Mouse (Mus musculus) embryonic fibroblast, embryonic 13.5 days (primary cell): ENCODE data around the gene Zfp874a. TPM values are rescaled to one million over a fixed set of nuclear protein-coding genes. Genes with fewer than 3 reads are reported as not detected.
"Not testable (repeated sequence)": the region's sequence is repeated elsewhere in the genome, so short reads cannot be mapped to it uniquely, and the experiment has no call there.

Source experiments
- H3K27ac ChIP-seq: 2 replicates; pipeline ENCODE4 v1.5.1; 2012; ENCODE audit warnings: low read length, control low read depth, inconsistent platforms; ENCODE audit not compliant: insufficient read depth
- H3K4me1 ChIP-seq: 2 replicates; pipeline ENCODE4 v1.6.1; 2011; ENCODE audit warnings: low read length; ENCODE audit not compliant: control insufficient read depth, insufficient read depth
- H3K4me3 ChIP-seq: 2 replicates; pipeline ENCODE4 v1.5.1; 2011; ENCODE audit warnings: mild to moderate bottlenecking, control low read depth, low read length; ENCODE audit not compliant: insufficient read depth
- CTCF ChIP-seq: IDR thresholded peaks from 2 replicates; pipeline ENCODE4 v1.5.1; 2011; ENCODE audit warnings: mild to moderate bottlenecking, control low read depth, low read length, moderate library complexity, borderline replicate concordance; ENCODE audit not compliant: insufficient read depth
- POLR2A ChIP-seq: IDR thresholded peaks from 2 replicates; pipeline ENCODE4 v1.6.1; 2011; ENCODE audit warnings: low read depth, mild to moderate bottlenecking, control low read depth, low read length, moderate library complexity
- polyA plus RNA-seq: library from polyadenylated mRNA; stranded (reverse); fragments of >200 nt; gene quantifications from 2 replicates; pipeline ENCODE4 v1.2.4, GENCODE M21; 2011; ENCODE audit warnings: low read depth; ENCODE audit not compliant: missing spikeins, insufficient read length

Gene Zfp874a
- 12.8 and 13.8 TPM in 2 replicates for polyA plus RNA-seq

DNA sequence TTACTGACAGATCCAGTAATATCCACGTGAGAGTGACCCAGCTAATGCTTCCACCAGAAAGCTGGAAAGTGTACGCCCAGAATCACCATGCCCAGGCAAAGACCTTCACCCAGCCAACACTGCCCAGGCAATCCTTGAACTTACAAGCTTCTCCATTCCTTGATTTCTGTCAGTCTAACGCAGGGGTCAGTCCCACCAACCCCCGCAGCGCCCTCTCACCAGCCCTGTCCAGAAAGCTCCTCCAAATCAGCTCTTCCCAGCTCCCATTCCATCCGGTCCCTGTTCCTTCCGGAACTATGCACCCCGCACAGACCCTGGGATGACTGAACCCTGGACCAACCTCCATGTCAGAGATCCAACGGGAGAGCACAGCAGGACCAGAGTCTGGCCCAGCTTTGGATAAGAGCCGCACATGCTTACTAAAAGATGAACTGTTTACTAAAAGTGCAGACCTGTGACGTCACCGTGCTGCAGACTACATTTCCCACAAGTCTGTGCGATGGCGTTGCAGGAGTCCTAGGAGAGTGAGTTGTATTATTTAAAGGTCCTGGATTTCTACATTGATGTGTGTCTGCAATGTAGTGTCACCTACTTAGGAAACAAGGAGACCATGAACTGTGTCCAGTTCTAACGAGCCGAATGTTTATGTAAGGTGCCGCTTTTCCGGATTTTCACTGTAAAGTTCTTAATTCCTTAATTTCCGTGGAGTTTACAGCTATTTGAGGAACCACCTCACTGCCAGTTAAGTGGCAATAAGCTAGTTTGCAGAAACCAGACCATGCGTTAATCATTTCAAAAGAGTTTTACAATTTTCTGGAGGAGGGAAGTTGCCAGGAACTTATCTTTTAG, at the start of gene Zfp874a:
Zfp874a (minus strand) TSS at position 453 of the 849 bp plus-strand sequence.
- Histone ChIP-seq H3K4me3 (peak within 1 kb of the TSS; percentile 66), H3K4me1 (no peaks in the 10 kb centered on the region), H3K27ac (peak within 1 kb of the TSS; percentile 23)
- peak; percentile 60; the same call in 1 of the 2 replicates for TF ChIP-seq POLR2A
- TF ChIP-seq CTCF = no peak

DNA sequence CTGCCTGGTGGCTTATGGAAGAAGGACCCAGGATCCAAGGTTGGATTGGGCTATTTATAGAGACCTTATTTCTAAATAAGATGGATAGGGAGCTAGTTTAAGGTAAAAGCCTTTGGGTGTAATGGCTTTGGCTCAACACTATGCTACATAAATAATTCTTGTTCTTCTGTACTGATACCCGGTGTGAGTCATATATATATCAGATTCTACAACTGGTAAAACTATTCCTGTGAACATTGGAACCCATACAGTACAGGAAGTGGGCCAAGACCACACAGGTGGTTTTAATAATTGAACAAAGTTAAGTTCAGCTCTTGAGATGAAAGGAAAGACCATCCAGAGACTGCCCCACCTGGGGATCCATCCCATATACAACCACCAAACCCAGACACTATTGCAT, 49.5 kb upstream of the Zfp874a start:
- no peak for TF ChIP-seq CTCF
- TF ChIP-seq POLR2A = no peak
- H3K27ac ChIP-seq = no peak overlapping the region
- no peaks in the 10 kb centered on the region for H3K4me1 ChIP-seq
- no peak overlapping the region for H3K4me3 ChIP-seq

DNA sequence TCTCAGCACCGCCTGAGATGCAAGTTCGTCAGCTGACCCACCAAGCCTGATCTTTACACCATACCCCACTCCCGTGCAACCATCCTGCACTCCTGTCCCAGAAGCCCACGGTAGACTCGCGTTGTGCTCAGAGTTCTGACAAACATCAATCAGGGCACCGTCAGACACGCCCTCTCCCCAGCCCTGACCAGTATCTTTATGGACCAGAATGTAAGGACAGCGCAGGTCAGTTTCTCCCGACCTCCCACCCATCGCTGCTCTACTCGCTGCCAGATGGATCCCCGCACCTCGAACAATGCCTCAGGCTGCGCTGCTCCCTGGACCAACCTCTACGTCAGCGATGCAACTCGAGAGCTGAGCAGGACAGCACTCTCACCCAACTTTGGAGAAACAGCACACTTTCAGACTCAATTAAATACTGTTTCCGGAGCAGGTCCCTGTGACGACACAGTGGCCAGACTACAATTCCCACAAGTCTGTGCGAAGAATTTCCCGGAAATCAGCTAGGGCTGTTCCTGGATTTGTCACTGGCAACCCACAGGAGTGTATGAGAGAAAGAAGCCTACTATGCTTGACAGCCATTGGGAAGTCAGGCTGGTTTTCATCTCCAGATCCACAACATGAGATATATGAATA, 48.8 kb upstream of the Zfp874a start, which contains the start of gene Zfp58:
Zfp58 (minus strand) TSS at position 472 of the 636 bp plus-strand sequence.
- TF ChIP-seq POLR2A (peak; percentile 87), CTCF (no peak)
- H3K4me1 ChIP-seq = no peaks in the 10 kb centered on the region
- H3K27ac ChIP-seq = 0 out of 2 replicates have a peak within 1 kb of the TSS, but pooled peaks have one; percentile 4

DNA sequence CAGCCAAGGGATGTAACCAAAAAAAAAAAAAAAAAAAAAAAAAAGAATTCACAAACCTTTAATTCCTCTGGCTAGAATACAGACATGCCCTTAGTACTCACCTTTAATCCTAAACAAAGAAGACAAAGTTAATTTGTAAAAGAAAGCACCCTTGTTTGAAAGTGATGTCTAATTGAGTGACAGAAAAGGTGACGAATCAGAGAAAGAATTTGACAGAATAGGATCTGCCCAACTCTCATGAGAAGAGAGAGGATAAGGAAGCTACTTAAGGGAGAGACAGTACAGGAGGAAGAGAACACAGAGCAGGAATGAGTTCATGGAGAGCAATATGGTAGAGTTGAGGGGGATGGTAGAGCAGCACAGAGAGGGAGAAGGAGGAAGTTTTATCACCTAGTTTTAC, 44.2 kb upstream of the Zfp874a start:
- Histone ChIP-seq H3K27ac (no peak overlapping the region), H3K4me3 (no peak overlapping the region), H3K4me1 (no peaks in the 10 kb centered on the region)
- no peak for TF ChIP-seq CTCF
- TF ChIP-seq POLR2A = no peak

More for the DNA sequence above, 48.8 kb upstream of the Zfp874a start, which contains the start of gene Zfp58:
- H3K4me3 ChIP-seq = peak within 1 kb of the TSS; percentile 88

DNA sequence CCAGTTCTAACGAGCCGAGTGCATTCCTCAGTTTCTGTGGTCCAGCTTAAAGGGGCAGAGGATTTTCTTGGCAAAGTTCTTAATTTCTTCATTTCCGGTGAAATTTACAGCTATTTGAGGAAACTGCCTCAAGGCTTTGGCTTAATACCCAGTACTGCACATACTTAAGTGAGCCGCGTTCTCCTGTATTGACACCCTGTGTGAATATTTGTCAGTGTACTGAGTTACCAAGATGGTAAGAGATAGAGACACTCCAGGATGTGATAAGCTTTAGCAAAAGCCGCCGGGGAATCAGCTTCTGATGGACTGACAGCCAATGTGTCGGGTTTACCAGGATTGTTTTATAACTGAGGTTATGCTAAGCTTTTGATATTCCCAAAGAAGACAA, 33.0 kb upstream of the Zfp874a start:
- Histone ChIP-seq H3K4me1 (no peaks in the 10 kb centered on the region), H3K27ac (no peak overlapping the region), H3K4me3 (peak overlapping the region; percentile 6; the same call in 1 of the 2 replicates)
- TF ChIP-seq POLR2A (no peak), CTCF (no peak)

DNA sequence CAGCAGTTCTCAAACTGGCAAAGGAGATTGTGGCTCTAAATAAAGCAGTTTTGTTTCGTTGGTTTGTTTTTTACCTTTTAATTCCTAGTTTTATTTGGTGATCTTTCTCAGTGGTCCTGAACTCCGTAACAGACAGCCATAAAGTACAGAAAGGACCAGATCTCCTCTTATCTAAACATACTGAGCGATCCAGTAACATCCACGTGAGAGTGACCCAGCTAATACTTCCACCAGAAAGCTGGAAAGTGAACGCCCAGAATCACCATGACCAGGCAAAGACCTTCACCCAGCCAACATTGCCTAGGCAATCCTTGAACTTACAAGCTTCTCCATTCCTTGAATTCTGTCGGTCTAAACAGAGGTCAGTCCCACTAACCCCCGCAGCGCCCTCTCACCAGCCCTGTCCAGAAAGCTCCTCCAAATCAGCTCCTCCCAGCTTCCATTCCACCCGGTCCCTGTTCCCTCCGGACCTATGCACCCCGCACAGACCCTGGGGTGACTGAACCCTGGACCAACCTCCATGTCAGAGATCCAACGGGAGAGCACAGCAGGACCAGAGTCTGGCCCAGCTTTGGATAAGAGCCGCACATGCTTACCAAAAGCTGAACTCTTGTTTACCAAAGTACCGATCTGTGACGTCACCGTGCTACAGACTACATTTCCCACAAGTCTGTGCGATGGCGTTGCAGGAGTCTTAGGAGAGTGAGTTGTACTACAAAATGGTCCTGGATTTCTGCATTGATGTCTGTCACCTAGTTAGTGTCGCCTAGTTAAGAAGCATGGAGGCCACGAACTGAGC, 32.4 kb upstream of the Zfp874a start, which contains the start of gene Zfp874b:
Zfp874b (minus strand) TSS at position 634 of the 799 bp plus-strand sequence.
- Histone ChIP-seq H3K27ac (0 out of 2 replicates have a peak within 1 kb of the TSS, but pooled peaks have one; percentile 21), H3K4me1 (no peaks in the 10 kb centered on the region), H3K4me3 (peak within 1 kb of the TSS; percentile 86)
- TF ChIP-seq POLR2A (peak; percentile 61; the same call in 1 of the 2 replicates), CTCF (no peak)

DNA sequence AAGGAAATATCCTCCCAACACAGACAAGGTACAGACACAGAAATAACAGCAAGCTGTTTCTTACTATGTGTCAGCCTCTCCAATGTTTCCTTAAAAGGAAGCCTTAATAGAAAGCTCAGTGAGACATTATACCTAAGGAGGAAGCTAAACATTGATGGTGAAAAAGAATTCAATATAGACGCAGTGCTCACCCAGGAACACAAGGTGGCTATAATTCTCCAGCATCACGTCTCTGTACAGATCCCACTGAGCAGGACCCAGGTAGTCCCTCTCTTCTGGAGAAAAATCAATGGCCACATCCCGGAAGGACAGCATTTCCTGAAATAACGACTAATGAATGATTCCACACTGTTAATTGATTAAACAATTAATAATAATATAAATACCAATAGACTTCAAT, 30.1 kb upstream of the Zfp874a start:
- Histone ChIP-seq H3K4me3 (no peak overlapping the region), H3K4me1 (no peaks in the 10 kb centered on the region), H3K27ac (no peak overlapping the region)
- TF ChIP-seq POLR2A (no peak), CTCF (no peak)

DNA sequence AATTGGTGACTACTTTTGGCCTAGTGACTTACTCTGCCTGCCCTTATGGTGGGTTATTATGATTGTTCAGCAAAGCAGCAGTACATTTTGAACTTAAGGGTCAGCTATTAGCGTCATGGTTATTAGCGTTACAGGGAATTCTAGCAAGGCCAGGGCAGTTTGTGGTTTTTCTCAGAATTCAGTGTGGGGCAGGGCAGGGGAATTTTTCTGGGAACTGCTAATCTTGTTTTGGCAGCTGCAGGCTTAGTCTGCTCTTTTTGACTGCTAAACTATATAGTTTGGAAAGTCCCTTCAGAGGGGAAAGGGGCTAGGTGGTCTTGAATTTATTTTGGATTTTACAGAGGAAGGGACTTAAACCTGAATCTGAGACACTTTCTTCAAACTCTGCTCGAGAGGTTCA, 17.9 kb upstream of the Zfp874a start:
- no peak for TF ChIP-seq CTCF
- no peak overlapping the region for H3K4me3 ChIP-seq
- H3K4me1 ChIP-seq = no peaks in the 10 kb centered on the region
- H3K27ac ChIP-seq = no peak overlapping the region

DNA sequence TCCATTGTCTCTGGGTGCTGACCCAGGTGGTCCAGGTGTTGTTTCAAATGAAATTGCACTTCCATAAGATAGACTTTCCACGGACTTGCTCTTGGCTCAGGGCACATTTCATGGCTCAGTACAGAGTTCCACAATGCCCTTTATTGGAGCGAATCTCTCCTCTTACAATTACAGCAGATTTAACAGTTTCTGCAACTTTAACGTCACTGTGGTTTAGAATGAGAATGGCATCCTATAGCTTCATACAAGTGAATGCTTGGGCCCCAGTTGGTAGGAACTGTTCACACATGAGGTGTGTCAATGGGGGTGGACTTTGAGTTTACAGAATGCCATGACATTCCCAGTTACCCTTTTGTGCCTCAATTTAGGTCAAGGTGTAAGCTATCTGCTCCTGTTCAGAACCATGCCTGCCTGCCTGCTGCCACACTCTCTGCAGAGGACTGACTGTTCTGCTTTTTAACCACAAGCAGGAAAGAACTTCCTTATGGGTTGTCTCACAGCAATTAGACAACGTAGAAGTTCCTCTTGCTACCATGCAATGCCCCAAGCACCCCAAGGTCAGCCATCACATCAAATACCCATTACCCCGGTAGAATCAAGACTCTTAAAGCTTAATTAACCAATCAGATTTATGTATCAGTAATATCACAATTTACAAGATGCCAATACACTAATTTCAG, 12.2 kb upstream of the Zfp874a start:
- H3K27ac ChIP-seq, H3K4me1 ChIP-seq, H3K4me3 ChIP-seq: not testable (repeated sequence)
